Mouse (Mus musculus) bone marrow macrophage, adult 2 months (primary cell): ENCODE measurements around the gene Rev3l.

ENCODE experiments used
- CTCF ChIP-seq: IDR thresholded peaks from 2 replicates; pipeline ENCODE4 v1.5.1; 2012; ENCODE audit warnings: low read depth, mild to moderate bottlenecking, low read length, moderate library complexity
- POLR2A ChIP-seq: IDR thresholded peaks from 2 replicates; pipeline ENCODE4 v1.6.1; 2012; ENCODE audit warnings: mild to moderate bottlenecking, low read depth, low read length, borderline replicate concordance

- TF ChIP-seq CTCF (no peak), POLR2A (no peak)
Measured at GRCm38 (mm10) chr10:39732266-39733100, 565 bp downstream of the Rev3l start.
